Mouse (Mus musculus): ENCODE measurements around the gene Rassf10. TPM values are rescaled to one million over a fixed set of nuclear protein-coding genes. Genes with fewer than 3 reads are reported as not detected.

The Rassf10 gene
- 3.0 and 3.9 TPM in 2 replicates for polyA plus RNA-seq (2014; fragmentation: Nextera tagmentation; extraction: Ambion mirVana)

GRCm38 (mm10) chr7:112953777-112954291, at the start of gene Rassf10:
Gene Rassf10, plus strand, starts transcription at chr7:112953962.
- Histone ChIP-seq H3K9ac (ENCODE audit: low read length) (peak within 1 kb of the TSS; percentile 74), H3K4me1 (ENCODE audit: control insufficient read depth in 2 of 2, insufficient read depth in 2 of 2, low read length in 2 of 2) (peaks cover 2 to 12% of the 10 kb centered on the region in 2 experiments; a peak in 3 of 4 replicates), H3K9me3 (ENCODE audit: control insufficient read depth, low read length) (no peaks in the 10 kb centered on the region), H3K27ac (replicated peaks in 1 of 2; ENCODE audit: control insufficient read depth in 1 of 2, insufficient read depth in 1 of 2, low read depth in 2 of 2, low read length in 2 of 2) (peak within 1 kb of the TSS in 1 of 2 experiments; percentile 41; a peak in 1 of 4 replicates), H3K27me3 (ENCODE audit: control insufficient read depth, insufficient read depth, low read length) (peaks cover 16% of the 10 kb centered on the region), H3K4me2 (ENCODE audit: low read length) (peak within 1 kb of the TSS; percentile 96), H3K4me3 (ENCODE audit: control insufficient read depth in 1 of 2, insufficient read depth in 1 of 2, low read depth in 1 of 2, low read length in 2 of 2) (peak within 1 kb of the TSS; percentile 47 to 59), H3K36me3 (ENCODE audit: control insufficient read depth, insufficient read depth, low read length) (no peaks in the 10 kb centered on the region)
- peak; percentile 90 for ATAC-seq (ENCODE audit: insufficient number of reproducible peaks, insufficient read depth, low FRiP score, low read depth)
- WGBS = 1% methylated on average over 41 of the region's 41 CpGs

GRCm38 (mm10) chr7:112906848-112907247, 46.9 kb upstream of the Rassf10 start:
- Histone ChIP-seq H3K4me3 (ENCODE audit: control insufficient read depth in 1 of 2, insufficient read depth in 1 of 2, low read depth in 1 of 2, low read length in 2 of 2) (no peak overlapping the region), H3K4me1 (ENCODE audit: control insufficient read depth in 2 of 2, insufficient read depth in 2 of 2, low read length in 2 of 2) (no peaks in the 10 kb centered on the region), H3K36me3 (ENCODE audit: control insufficient read depth, insufficient read depth, low read length) (peaks cover 35% of the 10 kb centered on the region), H3K4me2 (ENCODE audit: low read length) (no peak overlapping the region), H3K27ac (replicated peaks in 1 of 2; ENCODE audit: control insufficient read depth in 1 of 2, insufficient read depth in 1 of 2, low read depth in 2 of 2, low read length in 2 of 2) (no peak overlapping the region), H3K9ac (ENCODE audit: low read length) (no peak overlapping the region), H3K9me3 (ENCODE audit: control insufficient read depth, low read length) (no peaks in the 10 kb centered on the region), H3K27me3 (ENCODE audit: control insufficient read depth, insufficient read depth, low read length) (no peaks in the 10 kb centered on the region)
- WGBS = 88% methylated on average over 5 of the region's 5 CpGs
- ATAC-seq (ENCODE audit: insufficient number of reproducible peaks, insufficient read depth, low FRiP score, low read depth) = no peak

GRCm38 (mm10) chr7:112907468-112907867, 46.3 kb upstream of the Rassf10 start:
- Histone ChIP-seq H3K27me3 (ENCODE audit: control insufficient read depth, insufficient read depth, low read length) (no peaks in the 10 kb centered on the region), H3K9me3 (ENCODE audit: control insufficient read depth, low read length) (no peaks in the 10 kb centered on the region), H3K36me3 (ENCODE audit: control insufficient read depth, insufficient read depth, low read length) (peaks cover 29% of the 10 kb centered on the region), H3K4me2 (ENCODE audit: low read length) (no peak overlapping the region), H3K4me3 (ENCODE audit: control insufficient read depth in 1 of 2, insufficient read depth in 1 of 2, low read depth in 1 of 2, low read length in 2 of 2) (no peak overlapping the region), H3K4me1 (ENCODE audit: control insufficient read depth in 2 of 2, insufficient read depth in 2 of 2, low read length in 2 of 2) (no peaks in the 10 kb centered on the region), H3K9ac (ENCODE audit: low read length) (no peak overlapping the region), H3K27ac (replicated peaks in 1 of 2; ENCODE audit: control insufficient read depth in 1 of 2, insufficient read depth in 1 of 2, low read depth in 2 of 2, low read length in 2 of 2) (no peak overlapping the region)
- 88% methylated on average over 2 of the region's 2 CpGs for WGBS
- no peak for ATAC-seq (ENCODE audit: insufficient number of reproducible peaks, insufficient read depth, low FRiP score, low read depth)

- Histone ChIP-seq H3K27me3 (ENCODE audit: control insufficient read depth, insufficient read depth, low read length) (no peaks in the 10 kb centered on the region), H3K4me1 (ENCODE audit: control insufficient read depth in 2 of 2, insufficient read depth in 2 of 2, low read length in 2 of 2) (no peaks in the 10 kb centered on the region), H3K9ac (ENCODE audit: low read length) (no peak overlapping the region), H3K4me2 (ENCODE audit: low read length) (no peak overlapping the region), H3K4me3 (ENCODE audit: control insufficient read depth in 1 of 2, insufficient read depth in 1 of 2, low read depth in 1 of 2, low read length in 2 of 2) (no peak overlapping the region), H3K9me3 (ENCODE audit: control insufficient read depth, low read length) (no peaks in the 10 kb centered on the region), H3K27ac (replicated peaks in 1 of 2; ENCODE audit: control insufficient read depth in 1 of 2, insufficient read depth in 1 of 2, low read depth in 2 of 2, low read length in 2 of 2) (no peak overlapping the region), H3K36me3 (ENCODE audit: control insufficient read depth, insufficient read depth, low read length) (peaks cover 12% of the 10 kb centered on the region)
- no peak for ATAC-seq (ENCODE audit: insufficient number of reproducible peaks, insufficient read depth, low FRiP score, low read depth)
- 66% methylated on average over 10 of the region's 10 CpGs for WGBS
These were observed 44.6 kb upstream of the Rassf10 start for GRCm38 (mm10) chr7:112909164-112909563.

GRCm38 (mm10) chr7:112912969-112913368, 40.8 kb upstream of the Rassf10 start:
- no peak for ATAC-seq (ENCODE audit: insufficient number of reproducible peaks, insufficient read depth, low FRiP score, low read depth)
- no peak overlapping the region for H3K27ac ChIP-seq (replicated peaks in 1 of 2; ENCODE audit: control insufficient read depth in 1 of 2, insufficient read depth in 1 of 2, low read depth in 2 of 2, low read length in 2 of 2)
- no peak overlapping the region for H3K9ac ChIP-seq (ENCODE audit: low read length)
- H3K9me3 ChIP-seq (ENCODE audit: control insufficient read depth, low read length) = no peaks in the 10 kb centered on the region
- H3K27me3 ChIP-seq (ENCODE audit: control insufficient read depth, insufficient read depth, low read length) = no peaks in the 10 kb centered on the region
- H3K4me3 ChIP-seq (ENCODE audit: control insufficient read depth in 1 of 2, insufficient read depth in 1 of 2, low read depth in 1 of 2, low read length in 2 of 2) = no peak overlapping the region
- 85% methylated on average over 3 of the region's 3 CpGs for WGBS
- no peaks in the 10 kb centered on the region for H3K36me3 ChIP-seq (ENCODE audit: control insufficient read depth, insufficient read depth, low read length)
- peaks cover 0 to 2% of the 10 kb centered on the region in 2 experiments; a peak in 2 of 4 replicates for H3K4me1 ChIP-seq (ENCODE audit: control insufficient read depth in 2 of 2, insufficient read depth in 2 of 2, low read length in 2 of 2)
- no peak overlapping the region for H3K4me2 ChIP-seq (ENCODE audit: low read length)

- Histone ChIP-seq H3K9me3 (ENCODE audit: control insufficient read depth, low read length) (no peaks in the 10 kb centered on the region), H3K9ac (ENCODE audit: low read length) (no peak overlapping the region), H3K4me2 (ENCODE audit: low read length) (no peak overlapping the region), H3K4me1 (ENCODE audit: control insufficient read depth in 2 of 2, insufficient read depth in 2 of 2, low read length in 2 of 2) (peaks cover 4 to 8% of the 10 kb centered on the region in 2 experiments; a peak in 3 of 4 replicates), H3K27me3 (ENCODE audit: control insufficient read depth, insufficient read depth, low read length) (no peaks in the 10 kb centered on the region), H3K36me3 (ENCODE audit: control insufficient read depth, insufficient read depth, low read length) (no peaks in the 10 kb centered on the region), H3K4me3 (ENCODE audit: control insufficient read depth in 1 of 2, insufficient read depth in 1 of 2, low read depth in 1 of 2, low read length in 2 of 2) (no peak overlapping the region), H3K27ac (replicated peaks in 1 of 2; ENCODE audit: control insufficient read depth in 1 of 2, insufficient read depth in 1 of 2, low read depth in 2 of 2, low read length in 2 of 2) (no peak overlapping the region)
- WGBS = 93% methylated on average over 4 of the region's 4 CpGs
- no peak for ATAC-seq (ENCODE audit: insufficient number of reproducible peaks, insufficient read depth, low FRiP score, low read depth)
These were observed 38.2 kb upstream of the Rassf10 start for GRCm38 (mm10) chr7:112915571-112915970.

- WGBS = 73% methylated on average over 10 of the region's 10 CpGs
- no peaks in the 10 kb centered on the region for H3K36me3 ChIP-seq (ENCODE audit: control insufficient read depth, insufficient read depth, low read length)
- no peak overlapping the region for H3K27ac ChIP-seq (replicated peaks in 1 of 2; ENCODE audit: control insufficient read depth in 1 of 2, insufficient read depth in 1 of 2, low read depth in 2 of 2, low read length in 2 of 2)
- H3K9me3 ChIP-seq (ENCODE audit: control insufficient read depth, low read length) = no peaks in the 10 kb centered on the region
- peaks cover 4 to 8% of the 10 kb centered on the region in 2 experiments; a peak in 3 of 4 replicates for H3K4me1 ChIP-seq (ENCODE audit: control insufficient read depth in 2 of 2, insufficient read depth in 2 of 2, low read length in 2 of 2)
- no peaks in the 10 kb centered on the region for H3K27me3 ChIP-seq (ENCODE audit: control insufficient read depth, insufficient read depth, low read length)
- no peak for ATAC-seq (ENCODE audit: insufficient number of reproducible peaks, insufficient read depth, low FRiP score, low read depth)
- no peak overlapping the region for H3K4me3 ChIP-seq (ENCODE audit: control insufficient read depth in 1 of 2, insufficient read depth in 1 of 2, low read depth in 1 of 2, low read length in 2 of 2)
- H3K9ac ChIP-seq (ENCODE audit: low read length) = no peak overlapping the region
- H3K4me2 ChIP-seq (ENCODE audit: low read length) = no peak overlapping the region
These were observed 36.0 kb upstream of the Rassf10 start for GRCm38 (mm10) chr7:112917613-112918278.

Data from heart, embryonic 14.5 days (tissue).